Mouse (Mus musculus) MEL (cell line): ENCODE measurements at regions not wholly inside any gene's neighbourhood (a gene's known extent, or its start where the extent isn't known, plus 50 kb on each side); places are given as distances from the start of the nearest gene placed in this dataset.
A peak's percentile ranks its signal among the peaks of the same experiment; 100 is the strongest.

Source experiments
- DNase-seq: peaks from one replicate; pipeline ENCODE4 v3.0.0; 2011; ENCODE audit warnings: low read depth, low spot score
- H3K27ac ChIP-seq: 2 replicates; pipeline ENCODE4 v1.5.1; 2012; ENCODE audit warnings: low read depth, mild to moderate bottlenecking, control low read depth, low read length, moderate library complexity; ENCODE audit not compliant: control insufficient read depth
- H3K27me3 ChIP-seq, 2 experiments: fragments of 150-350 bp in 1 of 2; sonication (generic) in 1 of 2; 2 replicates each; pipeline ENCODE4 v1.6.1; 2012; ENCODE audit warnings: low read length in 2 of 2, mild to moderate bottlenecking in 2 of 2, improper control_type of control experiment in 1 of 2, moderate library complexity in 1 of 2; ENCODE audit not compliant: insufficient read depth in 2 of 2, control insufficient read depth in 1 of 2
- H3K36me3 ChIP-seq, 2 experiments: 2 replicates each; pipeline ENCODE4 v1.6.1; 2012 to 2014; ENCODE audit warnings: low read length in 2 of 2, improper control_type of control experiment in 1 of 2, inconsistent platforms in 1 of 2, mild to moderate bottlenecking in 1 of 2; ENCODE audit not compliant: insufficient read depth in 2 of 2, control insufficient read depth in 1 of 2
- H3K4me1 ChIP-seq, 2 experiments: fragments of 150-350 bp in 1 of 2; sonication (generic) in 1 of 2; 2 replicates each; pipeline ENCODE4 v1.6.1; 2012; ENCODE audit warnings: low read length in 2 of 2, improper control_type of control experiment in 1 of 2, mild to moderate bottlenecking in 1 of 2; ENCODE audit not compliant: insufficient read depth in 2 of 2, control insufficient read depth in 1 of 2
- H3K4me3 ChIP-seq, 2 experiments: fragments of 150-350 bp in 1 of 2; sonication (generic) in 1 of 2; 2 replicates each; pipeline ENCODE4 v1.5.1; 2012; ENCODE audit warnings: low read depth in 2 of 2, low read length in 2 of 2, mild to moderate bottlenecking in 2 of 2, moderate library complexity in 2 of 2, control low read depth in 1 of 2, improper control_type of control experiment in 1 of 2; ENCODE audit not compliant: control insufficient read depth in 1 of 2, insufficient read depth in 1 of 2
- H3K79me2 ChIP-seq: 2 replicates; pipeline ENCODE4 v1.6.1; 2012; ENCODE audit warnings: mild to moderate bottlenecking, low read length, moderate library complexity; ENCODE audit not compliant: control insufficient read depth, poor library complexity, insufficient read depth
- H3K9ac ChIP-seq: 2 replicates; pipeline ENCODE4 v1.6.1; 2012; ENCODE audit warnings: low read depth, mild to moderate bottlenecking, control low read depth, low read length, moderate library complexity; ENCODE audit not compliant: control insufficient read depth, poor library complexity, severe bottlenecking
- H3K9me3 ChIP-seq: fragments of 150-350 bp; sonication (generic); replicated peaks from 2 replicates; pipeline ENCODE4 v1.6.1; 2012; ENCODE audit warnings: mild to moderate bottlenecking, low read length, improper control_type of control experiment, moderate library complexity; ENCODE audit not compliant: insufficient read depth
- ELF1 ChIP-seq: IDR thresholded peaks from 2 replicates; pipeline ENCODE4 v1.6.1; 2014; ENCODE audit warnings: low read depth, mild to moderate bottlenecking, inconsistent platforms, low read length, improper control_type of control experiment, moderate library complexity
- GABPA ChIP-seq: IDR thresholded peaks from 2 replicates; pipeline ENCODE4 v1.6.1; 2012; ENCODE audit warnings: low read depth, mild to moderate bottlenecking, inconsistent platforms, low read length, improper control_type of control experiment, moderate library complexity
- GATA1 ChIP-seq: IDR thresholded peaks from 2 replicates; pipeline ENCODE4 v1.6.1; 2011; ENCODE audit warnings: low read depth, low read length, improper control_type of control experiment
- HCFC1 ChIP-seq: IDR thresholded peaks from 2 replicates; pipeline ENCODE4 v1.6.1; 2012; ENCODE audit warnings: low read depth, mild to moderate bottlenecking, inconsistent platforms, low read length, improper control_type of control experiment, moderate library complexity
- JUND ChIP-seq: IDR thresholded peaks from 2 replicates; pipeline ENCODE4 v1.6.1; 2011; ENCODE audit warnings: low read depth, mild to moderate bottlenecking, improper control_type of control experiment, low read length
- MAX ChIP-seq: IDR thresholded peaks from 2 replicates; pipeline ENCODE4 v1.6.1; 2011; ENCODE audit warnings: low read length, improper control_type of control experiment
- MAZ ChIP-seq: IDR thresholded peaks from 2 replicates; pipeline ENCODE4 v1.6.1; 2012; ENCODE audit warnings: low read depth, mild to moderate bottlenecking, inconsistent platforms, low read length, improper control_type of control experiment
- MYC ChIP-seq: IDR thresholded peaks from 2 replicates; pipeline ENCODE4 v1.6.1; 2011; ENCODE audit warnings: low read depth, mild to moderate bottlenecking, low read length, improper control_type of control experiment, moderate library complexity
- NELFE ChIP-seq: IDR thresholded peaks from 2 replicates; pipeline ENCODE4 v1.6.1; 2011; ENCODE audit warnings: low read depth, low read length, improper control_type of control experiment
- NRF1 ChIP-seq: IDR thresholded peaks from 2 replicates; pipeline ENCODE4 v1.6.1; 2014; ENCODE audit warnings: low read depth, mild to moderate bottlenecking, inconsistent platforms, low read length, improper control_type of control experiment, moderate library complexity; ENCODE audit not compliant: poor library complexity, insufficient read depth, severe bottlenecking
- RCOR1 ChIP-seq: IDR thresholded peaks from 2 replicates; pipeline ENCODE4 v1.6.1; 2012; ENCODE audit warnings: low read depth, mild to moderate bottlenecking, inconsistent platforms, low read length, improper control_type of control experiment
- SMC3 ChIP-seq: IDR thresholded peaks from 2 replicates; pipeline ENCODE4 v1.6.1; 2011; ENCODE audit warnings: low read depth, low read length, improper control_type of control experiment
- ZNF384 ChIP-seq: IDR thresholded peaks from 2 replicates; pipeline ENCODE4 v1.6.1; 2012; ENCODE audit warnings: low read depth, mild to moderate bottlenecking, inconsistent platforms, low read length, improper control_type of control experiment

DNA sequence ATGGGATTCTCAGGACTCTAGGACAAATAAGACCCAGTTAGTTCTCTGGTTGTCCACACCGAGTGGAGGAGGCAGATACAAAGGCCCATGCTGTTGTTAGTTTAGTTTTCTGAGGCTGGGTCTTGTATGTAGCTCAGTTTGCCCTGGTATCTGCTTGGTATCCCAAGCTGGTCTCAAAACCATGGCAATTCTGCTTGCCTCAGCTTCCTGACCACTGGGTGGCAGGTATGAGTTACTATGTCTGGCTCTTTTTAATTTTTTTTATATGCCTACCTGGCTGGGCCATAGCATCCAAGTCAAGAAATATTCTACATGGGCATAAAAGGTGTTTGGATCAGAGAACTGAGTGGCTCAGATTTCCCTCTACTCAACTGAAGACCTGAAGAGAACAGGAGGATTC is 77.9 kb downstream of the Trim42 start:
- DNase-seq: no peak
- H3K4me1 ChIP-seq: no peaks in the 10 kb centered on the region
- H3K9ac ChIP-seq: no peak overlapping the region
- no peak for TF ChIP-seq HCFC1
- no peak for TF ChIP-seq MYC
- TF ChIP-seq, all 39 proteins: peak for 0
- Histone ChIP-seq H3K27me3 (no peaks in the 10 kb centered on the region), H3K9me3 (no peaks in the 10 kb centered on the region), H3K27ac (no peak overlapping the region), H3K36me3 (no peaks in the 10 kb centered on the region), H3K79me2 (no peaks in the 10 kb centered on the region), H3K4me3 (no peak overlapping the region)

DNA sequence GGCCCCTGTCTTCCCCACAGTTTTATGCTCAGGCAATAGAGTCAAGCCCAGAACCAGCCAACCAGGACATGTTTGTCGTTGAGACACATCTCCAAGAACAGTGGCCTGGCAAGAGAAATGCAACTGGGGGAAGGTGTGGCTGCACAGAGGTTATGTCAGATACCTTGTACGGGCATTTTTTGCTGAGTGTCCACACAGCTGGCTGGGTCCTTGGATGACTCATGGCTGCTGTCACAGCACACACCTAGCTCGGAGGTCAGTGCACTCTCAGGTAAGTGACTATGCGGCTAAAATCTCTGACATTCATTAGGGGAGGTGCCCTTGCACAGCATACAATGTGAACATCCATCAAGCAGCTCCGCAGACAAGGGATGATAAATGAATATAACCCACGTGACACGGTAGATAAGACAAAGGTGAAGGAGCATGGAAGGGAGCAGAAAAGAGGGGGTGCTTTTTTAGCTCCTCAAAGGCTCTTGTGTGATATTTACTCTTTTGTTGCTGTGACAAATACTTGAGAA is 85.4 kb downstream of the Trim42 start:
- no peak overlapping the region for H3K4me3 ChIP-seq
- no peaks in the 10 kb centered on the region for H3K27me3 ChIP-seq
- no peaks in the 10 kb centered on the region for H3K36me3 ChIP-seq
- no peaks in the 10 kb centered on the region for H3K79me2 ChIP-seq
- no peak for TF ChIP-seq NRF1
- no peak for TF ChIP-seq JUND
- no peak for TF ChIP-seq MAX
- no peak for TF ChIP-seq MYC
- TF ChIP-seq GABPA: no peak
- TF ChIP-seq RCOR1: no peak
- no peak for TF ChIP-seq NELFE
- TF ChIP-seq GATA1: no peak
- TF ChIP-seq, all 39 proteins: peak for 0
- H3K9ac ChIP-seq: no peak overlapping the region
- DNase-seq: no peak
- H3K4me1 ChIP-seq: no peaks in the 10 kb centered on the region
- H3K9me3 ChIP-seq: no peaks in the 10 kb centered on the region
- H3K27ac ChIP-seq: no peak overlapping the region

DNA sequence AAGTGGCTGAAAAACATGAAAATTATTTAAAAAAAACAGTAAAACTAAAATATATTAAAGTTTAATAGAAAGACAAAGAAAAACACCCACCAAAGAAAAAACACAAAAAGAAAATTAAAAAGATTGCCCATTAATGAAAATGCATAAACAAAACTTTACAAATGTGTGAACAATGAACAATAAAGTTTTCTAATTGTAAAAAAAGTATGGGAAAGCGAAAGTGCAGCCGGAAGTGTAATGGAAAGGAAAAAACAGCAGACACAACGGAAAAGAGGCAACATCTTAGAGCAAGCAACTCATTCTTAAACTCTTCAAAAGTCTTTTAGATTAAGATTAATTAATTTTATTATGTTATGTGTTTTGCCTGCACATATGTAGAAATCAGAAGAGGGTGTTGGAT is 87.7 kb downstream of the Trim42 start:
- Histone ChIP-seq H3K4me3 (peak overlapping the region in 1 of 2 experiments; percentile 35; a peak in 1 of 4 replicates), H3K4me1 (no peaks in the 10 kb centered on the region), H3K9me3 (no peaks in the 10 kb centered on the region), H3K79me2 (no peaks in the 10 kb centered on the region), H3K36me3 (no peaks in the 10 kb centered on the region), H3K9ac (no peak overlapping the region), H3K27me3 (no peaks in the 10 kb centered on the region), H3K27ac (no peak overlapping the region)
- no peak for DNase-seq
- peak; percentile 77 for TF ChIP-seq ZNF384
- TF ChIP-seq MAZ: no peak
- no peak for TF ChIP-seq ELF1
- 0 out of 2 replicates have a peak, but pooled peaks have one; percentile 31 for TF ChIP-seq HCFC1
- no peak for TF ChIP-seq GATA1
- TF ChIP-seq SMC3: no peak
- no peak for TF ChIP-seq NRF1
